Mouse (Mus musculus) kidney, embryonic 16.5 days (tissue): ENCODE data around the gene Mmp21. TPM values are rescaled to one million over a fixed set of nuclear protein-coding genes. Genes with fewer than 3 reads are reported as not detected.

Experiments
- ATAC-seq: fragments of 200-750 bp; cut with Nextera tagmentation; 2 replicates; pipeline ENCODE4 v1.8.0; 2017; ENCODE audit warnings: moderate TSS enrichment; ENCODE audit not compliant: low FRiP score, low TSS enrichment
- H3K27ac ChIP-seq: fragments of 300-500 bp; sonication (generic); 2 replicates; pipeline ENCODE4 v1.5.1; 2014; ENCODE audit warnings: low read length
- H3K27me3 ChIP-seq: fragments of 300-500 bp; sonication (generic); 2 replicates; pipeline ENCODE4 v1.6.1; 2014; ENCODE audit warnings: low read length, control low read depth, mixed read lengths; ENCODE audit not compliant: insufficient read depth
- H3K36me3 ChIP-seq: fragments of 300-500 bp; sonication (generic); 2 replicates; pipeline ENCODE4 v1.6.1; 2014; ENCODE audit warnings: low read length, control low read depth, mixed read lengths; ENCODE audit not compliant: insufficient read depth
- H3K4me1 ChIP-seq: fragments of 300-500 bp; sonication (generic); 2 replicates; pipeline ENCODE4 v1.6.1; 2014; ENCODE audit warnings: low read length, control low read depth, mixed read lengths; ENCODE audit not compliant: insufficient read depth
- H3K4me2 ChIP-seq: fragments of 300-500 bp; sonication (generic); replicated peaks from 2 replicates; pipeline ENCODE4 v1.6.1; 2014; ENCODE audit warnings: low read depth, low read length
- H3K4me3 ChIP-seq: fragments of 300-500 bp; sonication (generic); 2 replicates; pipeline ENCODE4 v1.5.1; 2014; ENCODE audit warnings: mild to moderate bottlenecking, low read length
- H3K9ac ChIP-seq: fragments of 300-500 bp; sonication (generic); replicated peaks from 2 replicates; pipeline ENCODE4 v1.6.1; 2014; ENCODE audit warnings: low read length
- H3K9me3 ChIP-seq: fragments of 300-500 bp; sonication (generic); 2 replicates; pipeline ENCODE4 v1.6.1; 2016; ENCODE audit warnings: low read length, control low read depth
- WGBS: fragments of 180-500 bp; shearing (Covaris S2); extraction: QIAGEN DNeasy Blood & Tissue Kit; methylation state at CpG from one replicate; pipeline ENCODE4 v1.1.7; 2014; 5-methylcytosine and 5-hydroxymethylcytosine counted together
- polyA plus RNA-seq: library from polyadenylated mRNA; unstranded; fragments of >200 nt; fragmentation: Nextera tagmentation; extraction: Ambion mirVana; gene quantifications from 2 replicates; pipeline ENCODE4 v1.2.1, GENCODE M21; 2015

Gene Mmp21
- polyA plus RNA-seq, result not detected in 2 replicates

DNA sequence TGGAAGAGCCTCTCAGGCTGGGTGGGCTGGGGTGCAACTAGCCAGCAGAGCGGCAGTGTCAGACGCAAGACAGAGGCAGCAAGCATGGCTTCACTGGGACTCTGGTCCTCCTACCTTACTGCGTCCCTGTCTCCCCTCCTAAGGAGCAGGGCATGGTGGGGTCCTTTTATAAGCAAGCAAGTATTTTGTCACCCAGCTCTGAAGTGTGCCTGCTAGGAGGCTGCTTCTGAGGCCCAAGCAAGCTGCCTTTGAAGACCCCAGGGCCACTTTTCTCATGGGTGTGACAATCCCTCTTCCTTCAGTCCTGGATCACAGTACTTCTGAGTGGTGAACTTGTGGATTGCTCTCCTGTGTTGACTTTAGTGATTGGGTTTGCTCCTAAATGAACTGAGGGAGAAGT, at the start of gene Mmp21:
Mmp21 (minus strand) TSS at position 101 of the 400 bp plus-strand sequence.
- no peak within 1 kb of the TSS for H3K4me3 ChIP-seq
- H3K9me3 ChIP-seq, result 0 out of 2 replicates have a peak, but pooled peaks cover 5% of the 10 kb centered on the region
- no peak for ATAC-seq
- H3K36me3 ChIP-seq, result no peaks in the 10 kb centered on the region
- H3K4me1 ChIP-seq, result no peaks in the 10 kb centered on the region
- 52% methylated on average over 3 of the region's 3 CpGs for WGBS
- no peak within 1 kb of the TSS for H3K27ac ChIP-seq
- H3K4me2 ChIP-seq, result no peak within 1 kb of the TSS
- H3K27me3 ChIP-seq, result no peaks in the 10 kb centered on the region
- H3K9ac ChIP-seq, result no peak within 1 kb of the TSS

DNA sequence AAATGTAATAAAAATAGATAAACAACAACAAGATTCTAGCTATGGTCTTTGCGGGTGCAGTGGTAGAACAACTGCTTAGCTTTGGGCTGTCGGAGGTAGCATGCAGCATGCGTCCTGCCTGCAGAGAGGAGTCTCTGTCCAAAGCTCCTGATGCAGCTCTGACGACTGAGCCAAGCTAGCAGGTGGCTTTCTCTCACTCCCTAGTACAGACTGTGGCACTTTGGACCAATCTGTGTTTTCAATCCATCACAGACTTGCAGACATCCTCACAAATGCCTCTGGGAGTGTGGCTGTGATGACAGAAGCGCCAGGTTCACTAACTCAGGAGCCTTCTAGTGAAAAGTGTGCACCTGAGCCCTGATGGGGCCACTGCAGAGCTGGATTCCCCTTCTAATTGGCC, 49.5 kb upstream of the Mmp21 start:
- Histone ChIP-seq H3K9ac (no peak overlapping the region), H3K27ac (no peak overlapping the region), H3K4me1 (no peaks in the 10 kb centered on the region), H3K4me2 (no peak overlapping the region), H3K27me3 (no peaks in the 10 kb centered on the region), H3K9me3 (no peaks in the 10 kb centered on the region), H3K4me3 (no peak overlapping the region), H3K36me3 (peaks cover 4% of the 10 kb centered on the region; the same call in 1 of the 2 replicates)
- ATAC-seq, result no peak
- 81% methylated on average over 5 of the region's 5 CpGs for WGBS

- peaks cover 19% of the 10 kb centered on the region for H3K36me3 ChIP-seq
- H3K4me1 ChIP-seq, result no peaks in the 10 kb centered on the region
- no peaks in the 10 kb centered on the region for H3K27me3 ChIP-seq
- no peak for ATAC-seq
- no peak overlapping the region for H3K4me2 ChIP-seq
- H3K9me3 ChIP-seq, result no peaks in the 10 kb centered on the region
- 74% methylated on average over 6 of the region's 6 CpGs for WGBS
- H3K4me3 ChIP-seq, result no peak overlapping the region
- no peak overlapping the region for H3K27ac ChIP-seq
- H3K9ac ChIP-seq, result no peak overlapping the region
Measured at GRCm38 (mm10) chr7:133727027-133727426, 47.2 kb upstream of the Mmp21 start.

- Histone ChIP-seq H3K4me2 (no peak overlapping the region), H3K9ac (no peak overlapping the region), H3K36me3 (peaks cover 30% of the 10 kb centered on the region), H3K4me1 (no peaks in the 10 kb centered on the region), H3K27me3 (no peaks in the 10 kb centered on the region), H3K27ac (no peak overlapping the region), H3K4me3 (no peak overlapping the region), H3K9me3 (no peaks in the 10 kb centered on the region)
- ATAC-seq, result no peak
- WGBS, result 85% methylated on average over 10 of the region's 10 CpGs
Measured at GRCm38 (mm10) chr7:133725571-133725970, 45.7 kb upstream of the Mmp21 start.

DNA sequence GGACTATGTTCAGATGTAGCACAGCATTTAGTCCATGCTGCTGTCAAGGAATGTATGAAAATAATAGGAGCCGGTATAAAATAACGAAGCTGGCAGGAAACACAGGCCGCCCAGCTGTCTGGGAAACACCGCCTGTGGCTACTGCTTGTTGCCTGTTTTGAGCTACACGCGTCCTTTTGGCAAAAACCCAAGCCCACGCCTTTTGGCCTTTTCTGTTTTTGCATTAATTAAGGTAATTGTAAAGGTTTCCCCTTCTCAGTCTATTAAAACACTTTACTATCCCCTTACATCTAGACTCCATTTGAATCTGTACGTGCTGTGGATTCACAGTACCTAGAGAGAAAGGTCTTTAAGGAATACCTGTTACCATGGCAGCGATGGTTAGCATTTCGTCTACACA, 45.0 kb upstream of the Mmp21 start:
- Histone ChIP-seq H3K27me3 (no peaks in the 10 kb centered on the region), H3K9me3 (no peaks in the 10 kb centered on the region), H3K4me2 (no peak overlapping the region), H3K4me3 (no peak overlapping the region), H3K36me3 (peaks cover 36% of the 10 kb centered on the region), H3K27ac (no peak overlapping the region), H3K9ac (no peak overlapping the region), H3K4me1 (no peaks in the 10 kb centered on the region)
- no peak for ATAC-seq
- WGBS, result 86% methylated on average over 10 of the region's 10 CpGs

GRCm38 (mm10) chr7:133720616-133721015, 40.8 kb upstream of the Mmp21 start:
- ATAC-seq, result no peak
- Histone ChIP-seq H3K27me3 (no peaks in the 10 kb centered on the region), H3K4me3 (no peak overlapping the region), H3K36me3 (peaks cover 75% of the 10 kb centered on the region), H3K4me1 (no peaks in the 10 kb centered on the region), H3K9ac (no peak overlapping the region), H3K4me2 (no peak overlapping the region), H3K9me3 (no peaks in the 10 kb centered on the region), H3K27ac (no peak overlapping the region)
- WGBS, result 86% methylated on average over 11 of the region's 11 CpGs

DNA sequence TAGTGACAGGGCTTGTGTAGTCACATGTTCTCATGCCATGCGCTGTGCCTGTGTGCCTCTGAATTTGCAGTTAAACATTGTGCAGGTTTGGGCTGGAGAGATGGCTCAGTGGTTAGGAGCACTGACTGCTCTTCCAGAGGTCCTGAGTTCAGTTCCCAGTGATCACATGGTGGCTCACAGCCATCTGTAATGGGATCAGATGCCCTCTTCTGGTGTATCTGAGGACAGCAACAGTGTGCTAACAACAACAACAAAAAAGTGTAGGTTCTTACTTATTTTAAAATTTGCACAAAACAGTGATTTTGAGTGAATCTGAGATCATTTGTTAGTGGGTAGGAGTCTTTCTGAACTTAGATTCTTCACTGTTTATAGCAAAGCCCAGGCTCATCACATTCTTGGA, 38.7 kb upstream of the Mmp21 start:
- Histone ChIP-seq H3K36me3 (peaks cover 89% of the 10 kb centered on the region), H3K27me3 (no peaks in the 10 kb centered on the region), H3K9ac (no peak overlapping the region), H3K4me2 (no peak overlapping the region), H3K4me3 (no peak overlapping the region), H3K4me1 (no peaks in the 10 kb centered on the region), H3K27ac (no peak overlapping the region), H3K9me3 (no peaks in the 10 kb centered on the region)
- WGBS, result 94% methylated on average over 1 of the region's 1 CpGs
- no peak for ATAC-seq

DNA sequence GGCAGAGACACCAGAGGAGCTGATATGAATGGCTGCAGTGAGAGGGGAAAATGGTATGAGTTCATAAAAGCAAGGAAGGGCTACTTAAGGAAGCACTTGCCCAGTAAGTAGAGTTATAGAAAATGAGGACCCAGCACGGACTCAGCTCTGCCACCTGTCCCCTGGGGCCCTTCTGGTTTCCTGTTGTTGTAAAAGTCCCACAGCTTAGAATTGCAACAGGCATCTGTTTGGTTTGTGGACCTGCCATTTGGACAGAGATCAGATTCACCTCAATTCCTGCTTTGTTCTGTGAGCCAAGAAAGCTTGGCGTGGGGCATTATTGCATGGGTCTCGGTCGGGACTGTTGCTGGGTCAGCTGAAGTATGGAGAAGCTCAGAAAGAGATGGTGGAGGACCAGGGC, 35.5 kb upstream of the Mmp21 start:
- no peak overlapping the region for H3K9ac ChIP-seq
- H3K4me3 ChIP-seq, result no peak overlapping the region
- no peaks in the 10 kb centered on the region for H3K27me3 ChIP-seq
- H3K36me3 ChIP-seq, result peaks cover 78% of the 10 kb centered on the region
- no peaks in the 10 kb centered on the region for H3K4me1 ChIP-seq
- H3K27ac ChIP-seq, result no peak overlapping the region
- 90% methylated on average over 4 of the region's 4 CpGs for WGBS
- no peak overlapping the region for H3K4me2 ChIP-seq
- no peak for ATAC-seq
- no peaks in the 10 kb centered on the region for H3K9me3 ChIP-seq

GRCm38 (mm10) chr7:133707301-133707700, 27.4 kb upstream of the Mmp21 start:
- H3K4me3 ChIP-seq, result no peak overlapping the region
- H3K4me2 ChIP-seq, result no peak overlapping the region
- H3K9me3 ChIP-seq, result peaks cover 5% of the 10 kb centered on the region
- peaks cover 9% of the 10 kb centered on the region for H3K4me1 ChIP-seq
- no peak overlapping the region for H3K27ac ChIP-seq
- 0 out of 2 replicates have a peak, but pooled peaks cover 4% of the 10 kb centered on the region for H3K36me3 ChIP-seq
- WGBS, result 79% methylated on average over 2 of the region's 2 CpGs
- no peak for ATAC-seq
- no peaks in the 10 kb centered on the region for H3K27me3 ChIP-seq
- H3K9ac ChIP-seq, result no peak overlapping the region

- Histone ChIP-seq H3K4me1 (0 out of 2 replicates have a peak, but pooled peaks cover 3% of the 10 kb centered on the region), H3K27me3 (no peaks in the 10 kb centered on the region), H3K4me2 (no peak overlapping the region), H3K27ac (no peak overlapping the region), H3K9ac (no peak overlapping the region), H3K9me3 (peaks cover 5% of the 10 kb centered on the region), H3K4me3 (no peak overlapping the region), H3K36me3 (0 out of 2 replicates have a peak, but pooled peaks cover 2% of the 10 kb centered on the region)
- 95% methylated on average over 7 of the region's 7 CpGs for WGBS
- no peak for ATAC-seq
Measured at GRCm38 (mm10) chr7:133703906-133704305, 24.0 kb upstream of the Mmp21 start.
